Mouse (Mus musculus): ENCODE data around the gene Hivep3.

- TF ChIP-seq POLR2A (IDR thresholded peaks at IDR 0.05; ENCODE audit: control insufficient read depth, extremely low read depth, insufficient read depth, low read length, poor library complexity): no peak
- TF ChIP-seq CTCF (IDR thresholded peaks at IDR 0.05; ENCODE audit: borderline replicate concordance, control insufficient read depth, extremely low read depth, insufficient read depth, low read length, poor library complexity): no peak
Observed at GRCm38 (mm10) chr4:120032320-120032983, 298.9 kb downstream of the Hivep3 start.

Measured in thymus, adult 2 months (tissue).